Mouse (Mus musculus) lung, postnatal 14 days (tissue): ENCODE data around the gene Sgcb.
"Not testable (repeated sequence)": the region's sequence is repeated elsewhere in the genome, so short reads cannot be mapped to it uniquely, and the experiment has no call there.

Source experiments
- DNase-seq: peaks from one replicate; pipeline ENCODE4 v3.0.0; 2021

The Sgcb gene

GRCm38 (mm10) chr5:73632291-73632690, 15.3 kb downstream of the Sgcb start, which contains the start of gene Lrrc66:
Lrrc66 (minus strand) TSS chr5:73632526.
- no peak for DNase-seq

DNA sequence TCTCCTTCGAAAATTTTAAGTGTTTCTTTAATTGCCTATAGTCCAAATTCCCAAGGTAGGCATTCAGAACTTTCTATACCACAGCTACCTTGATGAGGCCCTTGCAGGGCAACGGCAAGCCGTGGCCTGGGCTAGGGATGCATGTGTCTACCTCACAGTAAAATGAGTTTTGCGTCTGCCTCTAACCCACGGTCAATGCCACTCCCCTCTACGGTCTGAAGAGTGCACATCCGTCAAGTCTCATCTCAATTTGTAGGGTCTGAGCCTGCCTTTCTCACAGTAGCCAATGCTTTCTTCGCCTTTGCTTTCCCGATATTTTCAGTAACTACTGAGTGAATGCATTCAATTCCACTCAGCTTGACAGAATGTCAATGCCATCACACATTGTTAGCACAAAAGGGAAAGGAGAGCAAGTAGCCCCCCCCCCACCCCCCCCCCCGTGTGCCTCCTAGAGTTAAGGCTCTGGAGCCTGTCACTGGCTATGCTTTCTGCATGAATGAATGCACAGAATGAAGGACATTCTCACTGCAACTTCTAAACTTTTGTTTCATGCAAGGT, 16.5 kb downstream of the Sgcb start:
- DNase-seq: no peak

- DNase-seq: no peak
Observed at GRCm38 (mm10) chr5:73630141-73630540, 17.4 kb downstream of the Sgcb start.

- no peak for DNase-seq
Observed at GRCm38 (mm10) chr5:73627991-73628390, 19.6 kb downstream of the Sgcb start.

- no peak for DNase-seq
Observed at GRCm38 (mm10) chr5:73627559-73627958, 20.0 kb downstream of the Sgcb start.

GRCm38 (mm10) chr5:73626842-73627241, 20.7 kb downstream of the Sgcb start:
- no peak for DNase-seq

DNA sequence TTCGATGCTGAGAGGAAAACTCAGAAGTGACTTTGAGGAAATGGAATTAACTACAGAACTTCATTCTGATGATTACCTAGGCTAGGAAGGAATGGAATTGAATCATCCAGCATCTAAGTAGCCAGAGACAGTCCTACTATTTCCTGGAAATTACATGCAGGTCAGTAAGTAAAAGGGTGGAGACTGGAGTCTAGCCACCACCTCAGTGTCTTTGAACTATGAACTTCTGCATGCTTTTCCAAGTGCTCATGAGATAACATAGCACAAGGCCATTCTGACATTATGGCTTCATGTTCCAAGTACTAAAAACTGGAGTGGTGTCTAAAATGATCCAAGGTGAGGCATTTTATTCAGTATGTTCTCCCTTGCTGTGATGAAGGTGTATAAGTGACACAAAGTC, 22.1 kb downstream of the Sgcb start:
- no peak for DNase-seq

GRCm38 (mm10) chr5:73618969-73619368, 28.6 kb downstream of the Sgcb start:
- DNase-seq: no peak

- DNase-seq: no peak
Observed at GRCm38 (mm10) chr5:73615211-73615610, 32.4 kb downstream of the Sgcb start.

- no peak for DNase-seq
Observed at GRCm38 (mm10) chr5:73613296-73613695, 34.3 kb downstream of the Sgcb start.

DNA sequence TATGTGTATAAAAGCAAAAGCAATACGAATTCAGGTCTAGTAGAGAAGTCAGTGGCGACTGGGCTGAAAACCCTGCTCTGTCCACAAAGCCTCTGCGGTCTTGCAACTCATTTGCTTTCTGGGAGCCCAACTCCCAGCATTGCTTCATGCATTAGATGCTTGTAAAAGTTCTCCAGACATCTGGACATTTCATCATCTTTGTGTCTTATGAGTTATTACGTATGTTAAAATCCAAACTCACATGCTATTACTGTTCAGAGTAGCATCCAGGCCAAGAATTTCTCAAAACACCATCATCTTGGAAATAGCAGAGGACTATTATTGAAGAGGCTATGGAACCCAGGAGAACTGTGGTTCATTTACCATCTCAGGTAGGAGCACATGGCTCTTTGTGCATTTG, 36.5 kb downstream of the Sgcb start:
- DNase-seq: no peak

DNA sequence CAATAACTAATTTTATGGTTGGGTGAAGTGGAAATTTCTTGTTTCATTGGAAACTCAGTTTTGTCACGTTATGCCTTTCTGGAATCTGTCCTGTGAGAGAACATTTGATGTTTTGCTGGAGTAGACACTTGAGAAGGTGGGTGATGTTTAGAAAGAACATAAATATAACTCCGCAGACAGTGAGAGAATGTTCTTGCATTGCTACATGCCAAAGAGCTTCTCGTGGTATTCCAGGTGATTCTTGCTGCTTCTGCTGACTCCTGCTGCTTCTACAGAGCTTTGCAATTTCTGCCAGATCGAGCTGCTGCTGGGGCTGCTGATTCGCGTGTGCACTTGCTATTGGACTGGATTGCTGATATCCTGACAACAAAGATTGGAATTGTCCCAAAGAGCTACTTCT, 42.6 kb downstream of the Sgcb start:
- no peak for DNase-seq

DNA sequence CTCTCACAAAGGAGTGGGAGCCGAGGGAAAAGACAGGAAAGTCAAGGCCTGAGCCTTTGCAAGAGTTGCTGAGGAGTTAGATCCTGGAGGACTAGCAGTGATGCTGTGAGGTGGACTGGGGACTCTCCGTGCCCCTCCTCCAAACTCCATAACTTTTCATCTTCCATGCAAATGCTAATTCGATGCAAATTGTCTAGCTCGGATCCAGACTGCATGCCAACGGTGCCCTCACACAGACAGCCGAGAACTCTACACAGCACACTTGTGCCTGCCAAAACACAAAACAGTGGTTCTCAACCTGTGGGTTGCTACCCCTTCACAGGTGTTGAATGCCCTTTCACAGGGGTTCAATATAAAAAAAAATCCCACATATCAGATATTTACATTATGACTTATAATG, 43.0 kb downstream of the Sgcb start:
- DNase-seq: no peak

DNA sequence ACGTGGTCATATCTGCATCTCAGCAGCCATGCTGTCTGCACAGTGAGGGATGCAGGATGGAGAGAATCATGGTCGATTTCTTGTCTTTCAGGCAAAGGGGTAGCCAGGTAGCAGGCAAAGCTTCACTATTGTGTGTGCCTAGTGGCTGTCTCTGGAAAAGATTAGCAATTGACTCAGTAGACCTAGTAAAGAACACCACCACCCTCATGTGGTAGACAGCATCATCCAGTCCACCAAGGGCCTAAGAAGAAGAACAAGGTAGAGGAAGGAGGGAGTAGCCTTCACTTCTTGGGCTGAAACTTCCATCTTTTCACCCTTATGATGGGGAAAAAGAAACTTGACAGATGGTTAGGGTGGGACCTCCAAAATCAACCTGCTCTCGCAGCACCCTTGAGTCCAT, 44.7 kb downstream of the Sgcb start:
- no peak for DNase-seq

GRCm38 (mm10) chr5:73601361-73601763, 46.2 kb downstream of the Sgcb start:
- DNase-seq: no peak

GRCm38 (mm10) chr5:73599991-73600390, 47.6 kb downstream of the Sgcb start:
- DNase-seq: no peak

GRCm38 (mm10) chr5:73598943-73599695, 48.5 kb downstream of the Sgcb start:
- no peak for DNase-seq

DNA sequence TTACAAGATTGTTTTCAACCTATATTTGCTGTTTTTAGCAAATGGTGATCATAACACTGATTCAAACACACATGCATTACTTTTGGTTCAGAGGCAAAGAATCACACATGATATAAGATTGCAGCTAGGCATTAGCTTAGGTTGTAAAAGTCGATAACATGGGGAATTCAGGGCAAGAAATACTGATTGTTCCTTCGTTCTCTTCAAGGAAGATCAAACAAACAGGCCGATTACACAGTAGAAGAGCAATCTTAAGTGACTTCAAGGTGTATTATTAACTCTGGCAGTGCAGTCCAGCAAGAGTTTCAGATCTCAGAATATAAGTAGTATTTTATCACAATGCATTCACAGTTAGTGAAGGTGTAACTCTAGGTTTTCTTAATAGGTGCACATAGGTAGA, 60.5 kb downstream of the Sgcb start:
- DNase-seq: no peak

- DNase-seq: no peak
Observed at GRCm38 (mm10) chr5:73586597-73586996, 61.0 kb downstream of the Sgcb start.

- no peak for DNase-seq
Observed at GRCm38 (mm10) chr5:73585212-73586115, 62.1 kb downstream of the Sgcb start.

GRCm38 (mm10) chr5:73584011-73584410, 63.6 kb downstream of the Sgcb start:
- DNase-seq: not testable (repeated sequence)
